Mouse (Mus musculus): ENCODE measurements at regions not wholly inside any gene's neighbourhood (a gene's known extent, or its start where the extent isn't known, plus 50 kb on each side); places are given as distances from the start of the nearest gene placed in this dataset.

GRCm38 (mm10) chr14:58511571-58511985 lies 441.2 kb downstream of the Fgf9 start:
- H3K27me3 ChIP-seq (ENCODE audit: control insufficient read depth, insufficient read depth, low read length): no peaks in the 10 kb centered on the region
- H3K36me3 ChIP-seq (ENCODE audit: control insufficient read depth, insufficient read depth, low read length): no peaks in the 10 kb centered on the region
- no peak for DNase-seq (ENCODE audit: low read depth in 1 of 2, low spot score in 2 of 2)
- no peak overlapping the region for H3K27ac ChIP-seq (ENCODE audit: insufficient read depth, low read length)
- TF ChIP-seq CTCF (IDR thresholded peaks at IDR 0.05; ENCODE audit: extremely low read depth, insufficient read depth, insufficient read length, insufficient replicate concordance) (no peak), POLR2A (IDR thresholded peaks at IDR 0.05; ENCODE audit: low read depth, low read length) (no peak)
- no peak overlapping the region for H3K4me3 ChIP-seq (ENCODE audit: extremely low read depth, insufficient read depth, insufficient read length)
- H3K4me1 ChIP-seq (ENCODE audit: control insufficient read depth, insufficient read depth, insufficient read length): no peaks in the 10 kb centered on the region
- WGBS: 85% methylated on average over 4 of the region's 4 CpGs

DNA sequence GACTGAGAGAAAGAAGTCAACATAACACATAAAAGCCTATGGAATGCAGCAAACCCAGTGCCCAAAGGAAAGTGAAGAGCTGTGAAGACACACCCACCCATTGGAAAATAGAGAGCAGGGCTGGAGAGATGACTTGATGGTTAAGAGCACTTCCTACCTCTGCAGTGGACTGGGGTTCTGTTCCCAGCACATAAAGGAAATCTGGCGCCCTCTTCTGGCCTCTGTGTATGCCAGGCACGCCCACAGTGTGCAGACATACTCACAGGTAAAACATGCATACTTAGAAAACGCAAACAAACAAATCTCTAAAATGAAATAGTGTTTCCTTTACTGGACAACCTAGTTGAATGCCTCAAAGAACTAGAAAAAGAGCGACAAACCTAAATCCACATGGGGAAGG lies 440.4 kb downstream of the Fgf9 start:
- H3K27me3 ChIP-seq (ENCODE audit: control insufficient read depth, insufficient read depth, low read length): no peaks in the 10 kb centered on the region
- no peaks in the 10 kb centered on the region for H3K36me3 ChIP-seq (ENCODE audit: control insufficient read depth, insufficient read depth, low read length)
- DNase-seq (ENCODE audit: low read depth in 1 of 2, low spot score in 2 of 2): no peak
- no peaks in the 10 kb centered on the region for H3K4me1 ChIP-seq (ENCODE audit: control insufficient read depth, insufficient read depth, insufficient read length)
- H3K27ac ChIP-seq (ENCODE audit: insufficient read depth, low read length): no peak overlapping the region
- no peak for TF ChIP-seq POLR2A (IDR thresholded peaks at IDR 0.05; ENCODE audit: low read depth, low read length)
- TF ChIP-seq CTCF (IDR thresholded peaks at IDR 0.05; ENCODE audit: extremely low read depth, insufficient read depth, insufficient read length, insufficient replicate concordance): no peak
- H3K4me3 ChIP-seq (ENCODE audit: extremely low read depth, insufficient read depth, insufficient read length): no peak overlapping the region
- WGBS: 77% methylated on average over 4 of the region's 4 CpGs

- no peak for DNase-seq (ENCODE audit: low read depth in 1 of 2, low spot score in 2 of 2)
- Histone ChIP-seq H3K4me3 (ENCODE audit: extremely low read depth, insufficient read depth, insufficient read length) (no peak overlapping the region), H3K27me3 (ENCODE audit: control insufficient read depth, insufficient read depth, low read length) (no peaks in the 10 kb centered on the region), H3K4me1 (ENCODE audit: control insufficient read depth, insufficient read depth, insufficient read length) (no peaks in the 10 kb centered on the region), H3K36me3 (ENCODE audit: control insufficient read depth, insufficient read depth, low read length) (no peaks in the 10 kb centered on the region), H3K27ac (ENCODE audit: insufficient read depth, low read length) (no peak overlapping the region)
- 72% methylated on average over 4 of the region's 4 CpGs for WGBS
- TF ChIP-seq POLR2A (IDR thresholded peaks at IDR 0.05; ENCODE audit: low read depth, low read length) (no peak), CTCF (IDR thresholded peaks at IDR 0.05; ENCODE audit: extremely low read depth, insufficient read depth, insufficient read length, insufficient replicate concordance) (no peak)
Measured at GRCm38 (mm10) chr14:58509106-58509505, 438.8 kb downstream of the Fgf9 start.

DNA sequence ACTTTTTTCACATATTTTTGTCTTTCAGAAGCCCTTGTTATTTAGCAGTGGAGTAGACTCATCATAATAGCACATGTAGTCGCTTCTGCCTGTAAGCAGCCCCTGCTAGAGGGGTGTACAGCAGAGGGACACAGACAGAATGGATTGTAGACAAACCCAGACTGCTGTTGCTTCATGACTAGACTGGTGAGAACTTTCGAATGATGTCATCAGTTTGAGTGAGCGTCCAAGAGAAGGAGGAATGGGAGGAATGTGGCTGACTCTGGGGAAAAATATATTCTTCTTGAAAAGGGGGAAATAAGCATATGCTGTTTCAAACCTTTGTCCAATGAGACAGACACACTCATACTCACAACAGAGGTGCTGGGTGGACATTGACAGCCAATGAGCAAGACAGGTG lies 436.1 kb downstream of the Fgf9 start:
- DNase-seq (ENCODE audit: low read depth in 1 of 2, low spot score in 2 of 2): no peak
- no peak overlapping the region for H3K27ac ChIP-seq (ENCODE audit: insufficient read depth, low read length)
- 78% methylated on average over 3 of the region's 3 CpGs for WGBS
- H3K4me3 ChIP-seq (ENCODE audit: extremely low read depth, insufficient read depth, insufficient read length): no peak overlapping the region
- TF ChIP-seq POLR2A (IDR thresholded peaks at IDR 0.05; ENCODE audit: low read depth, low read length) (no peak), CTCF (IDR thresholded peaks at IDR 0.05; ENCODE audit: extremely low read depth, insufficient read depth, insufficient read length, insufficient replicate concordance) (no peak)
- H3K4me1 ChIP-seq (ENCODE audit: control insufficient read depth, insufficient read depth, insufficient read length): no peaks in the 10 kb centered on the region
- no peaks in the 10 kb centered on the region for H3K36me3 ChIP-seq (ENCODE audit: control insufficient read depth, insufficient read depth, low read length)
- no peaks in the 10 kb centered on the region for H3K27me3 ChIP-seq (ENCODE audit: control insufficient read depth, insufficient read depth, low read length)

DNA sequence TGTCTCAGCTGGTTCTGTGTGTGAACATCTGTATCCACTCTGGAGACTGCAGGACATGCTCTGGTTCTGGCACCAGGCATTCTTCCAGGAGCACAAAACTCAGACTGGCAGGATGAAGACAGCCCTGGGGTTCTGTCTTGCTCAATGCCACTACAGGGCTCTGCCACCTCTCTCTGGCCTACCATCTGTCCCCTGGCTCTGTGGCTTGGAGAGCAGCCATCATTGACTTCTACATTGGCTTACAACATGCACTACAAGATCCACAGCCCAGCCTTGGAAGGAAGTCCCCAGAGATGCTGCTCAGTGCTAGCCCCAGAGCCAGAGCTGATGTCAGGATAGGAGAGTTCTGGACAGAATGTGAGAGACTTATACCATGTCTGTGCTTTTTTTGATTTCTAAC lies 435.5 kb downstream of the Fgf9 start:
- DNase-seq (ENCODE audit: low read depth in 1 of 2, low spot score in 2 of 2): no peak
- TF ChIP-seq CTCF (IDR thresholded peaks at IDR 0.05; ENCODE audit: extremely low read depth, insufficient read depth, insufficient read length, insufficient replicate concordance) (no peak), POLR2A (IDR thresholded peaks at IDR 0.05; ENCODE audit: low read depth, low read length) (no peak)
- no peaks in the 10 kb centered on the region for H3K27me3 ChIP-seq (ENCODE audit: control insufficient read depth, insufficient read depth, low read length)

DNA sequence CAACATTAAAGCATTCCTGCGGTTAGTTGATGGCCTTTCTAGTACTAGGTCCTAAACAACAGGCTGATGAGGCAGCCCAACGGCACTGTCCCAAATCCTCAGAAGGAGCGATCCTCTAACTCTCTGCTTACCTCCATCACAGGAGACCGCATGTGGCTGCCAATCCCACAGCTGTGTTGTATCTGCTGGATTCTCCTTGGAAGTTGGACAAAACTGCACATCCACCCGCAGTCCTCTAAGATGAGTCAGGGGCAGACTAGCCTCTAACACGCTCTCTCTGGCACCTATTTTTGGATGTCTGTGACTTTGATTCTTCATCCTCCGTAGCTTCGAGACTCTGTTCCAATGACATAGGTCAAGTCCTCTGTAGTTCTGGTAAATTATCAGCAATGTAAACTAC lies 432.5 kb downstream of the Fgf9 start:
- no peak for TF ChIP-seq POLR2A (IDR thresholded peaks at IDR 0.05; ENCODE audit: low read depth, low read length)
- no peak for TF ChIP-seq CTCF (IDR thresholded peaks at IDR 0.05; ENCODE audit: extremely low read depth, insufficient read depth, insufficient read length, insufficient replicate concordance)
- WGBS: 90% methylated on average over 8 of the region's 8 CpGs
- H3K36me3 ChIP-seq (ENCODE audit: control insufficient read depth, insufficient read depth, low read length): no peaks in the 10 kb centered on the region

More for the DNA sequence above, 435.5 kb downstream of the Fgf9 start:
- Histone ChIP-seq H3K27ac (ENCODE audit: insufficient read depth, low read length) (no peak overlapping the region), H3K4me3 (ENCODE audit: extremely low read depth, insufficient read depth, insufficient read length) (no peak overlapping the region), H3K36me3 (ENCODE audit: control insufficient read depth, insufficient read depth, low read length) (no peaks in the 10 kb centered on the region), H3K4me1 (ENCODE audit: control insufficient read depth, insufficient read depth, insufficient read length) (no peaks in the 10 kb centered on the region)

GRCm38 (mm10) chr14:58500014-58500413 lies 429.7 kb downstream of the Fgf9 start:
- WGBS: 79% methylated on average over 2 of the region's 2 CpGs
- Histone ChIP-seq H3K27ac (ENCODE audit: insufficient read depth, low read length) (no peak overlapping the region), H3K4me3 (ENCODE audit: extremely low read depth, insufficient read depth, insufficient read length) (no peak overlapping the region), H3K36me3 (ENCODE audit: control insufficient read depth, insufficient read depth, low read length) (no peaks in the 10 kb centered on the region), H3K27me3 (ENCODE audit: control insufficient read depth, insufficient read depth, low read length) (no peaks in the 10 kb centered on the region), H3K4me1 (ENCODE audit: control insufficient read depth, insufficient read depth, insufficient read length) (no peaks in the 10 kb centered on the region)
- no peak for TF ChIP-seq POLR2A (IDR thresholded peaks at IDR 0.05; ENCODE audit: low read depth, low read length)
- DNase-seq (ENCODE audit: low read depth in 1 of 2, low spot score in 2 of 2): no peak

More for the DNA sequence above, 432.5 kb downstream of the Fgf9 start:
- no peaks in the 10 kb centered on the region for H3K4me1 ChIP-seq (ENCODE audit: control insufficient read depth, insufficient read depth, insufficient read length)
- H3K27me3 ChIP-seq (ENCODE audit: control insufficient read depth, insufficient read depth, low read length): no peaks in the 10 kb centered on the region
- no peak overlapping the region for H3K27ac ChIP-seq (ENCODE audit: insufficient read depth, low read length)
- DNase-seq (ENCODE audit: low read depth in 1 of 2, low spot score in 2 of 2): no peak
- H3K4me3 ChIP-seq (ENCODE audit: extremely low read depth, insufficient read depth, insufficient read length): no peak overlapping the region

Data from spleen, adult 2 months (tissue).